Mouse (Mus musculus) MEL (cell line): ENCODE measurements around the gene Phf21b. TPM values are rescaled to one million over a fixed set of nuclear protein-coding genes. Genes with fewer than 3 reads are reported as not detected.
A peak's percentile ranks its signal among the peaks of the same experiment; 100 is the strongest.

Experiments used
- DNase-seq: peaks from one replicate; pipeline ENCODE4 v3.0.0; 2011; ENCODE audit warnings: low read depth, low spot score
- H3K27ac ChIP-seq: 2 replicates; pipeline ENCODE4 v1.5.1; 2012; ENCODE audit warnings: low read depth, mild to moderate bottlenecking, control low read depth, low read length, moderate library complexity; ENCODE audit not compliant: control insufficient read depth
- H3K27me3 ChIP-seq, 2 experiments: fragments of 150-350 bp in 1 of 2; sonication (generic) in 1 of 2; 2 replicates each; pipeline ENCODE4 v1.6.1; 2012; ENCODE audit warnings: low read length in 2 of 2, mild to moderate bottlenecking in 2 of 2, improper control_type of control experiment in 1 of 2, moderate library complexity in 1 of 2; ENCODE audit not compliant: insufficient read depth in 2 of 2, control insufficient read depth in 1 of 2
- H3K36me3 ChIP-seq, 2 experiments: 2 replicates each; pipeline ENCODE4 v1.6.1; 2012 to 2014; ENCODE audit warnings: low read length in 2 of 2, improper control_type of control experiment in 1 of 2, inconsistent platforms in 1 of 2, mild to moderate bottlenecking in 1 of 2; ENCODE audit not compliant: insufficient read depth in 2 of 2, control insufficient read depth in 1 of 2
- H3K4me1 ChIP-seq, 2 experiments: fragments of 150-350 bp in 1 of 2; sonication (generic) in 1 of 2; 2 replicates each; pipeline ENCODE4 v1.6.1; 2012; ENCODE audit warnings: low read length in 2 of 2, improper control_type of control experiment in 1 of 2, mild to moderate bottlenecking in 1 of 2; ENCODE audit not compliant: insufficient read depth in 2 of 2, control insufficient read depth in 1 of 2
- H3K4me3 ChIP-seq, 2 experiments: fragments of 150-350 bp in 1 of 2; sonication (generic) in 1 of 2; 2 replicates each; pipeline ENCODE4 v1.5.1; 2012; ENCODE audit warnings: low read depth in 2 of 2, low read length in 2 of 2, mild to moderate bottlenecking in 2 of 2, moderate library complexity in 2 of 2, control low read depth in 1 of 2, improper control_type of control experiment in 1 of 2; ENCODE audit not compliant: control insufficient read depth in 1 of 2, insufficient read depth in 1 of 2
- H3K79me2 ChIP-seq: 2 replicates; pipeline ENCODE4 v1.6.1; 2012; ENCODE audit warnings: mild to moderate bottlenecking, low read length, moderate library complexity; ENCODE audit not compliant: control insufficient read depth, poor library complexity, insufficient read depth
- H3K9ac ChIP-seq: 2 replicates; pipeline ENCODE4 v1.6.1; 2012; ENCODE audit warnings: low read depth, mild to moderate bottlenecking, control low read depth, low read length, moderate library complexity; ENCODE audit not compliant: control insufficient read depth, poor library complexity, severe bottlenecking
- H3K9me3 ChIP-seq: fragments of 150-350 bp; sonication (generic); replicated peaks from 2 replicates; pipeline ENCODE4 v1.6.1; 2012; ENCODE audit warnings: mild to moderate bottlenecking, low read length, improper control_type of control experiment, moderate library complexity; ENCODE audit not compliant: insufficient read depth
- CTCF ChIP-seq, 3 experiments: IDR thresholded peaks in 2 of 3; conservative IDR thresholded peaks in 1 of 3; 2 replicates each; pipeline ENCODE4 v1.5.1; 2011 to 2012; ENCODE audit warnings: low read length in 3 of 3, low read depth in 2 of 3, mild to moderate bottlenecking in 2 of 3, improper control_type of control experiment in 1 of 3, inconsistent platforms in 1 of 3, mixed read lengths in 1 of 3, moderate library complexity in 1 of 3; ENCODE audit not compliant: control insufficient read depth in 1 of 3, insufficient read depth in 1 of 3, poor library complexity in 1 of 3, severe bottlenecking in 1 of 3
- E2F4 ChIP-seq: IDR thresholded peaks from 2 replicates; pipeline ENCODE4 v1.6.1; 2011; ENCODE audit warnings: low read depth, low read length, improper control_type of control experiment, borderline replicate concordance
- EP300 ChIP-seq, 2 experiments: IDR thresholded peaks; 2 replicates each; pipeline ENCODE4 v1.6.1; 2011; ENCODE audit warnings: improper control_type of control experiment in 2 of 2, low read length in 2 of 2, low read depth in 1 of 2, mild to moderate bottlenecking in 1 of 2
- ETS1 ChIP-seq: IDR thresholded peaks from 2 replicates; pipeline ENCODE4 v1.6.1; 2012; ENCODE audit warnings: low read depth, mild to moderate bottlenecking, inconsistent platforms, low read length, improper control_type of control experiment, moderate library complexity
- GABPA ChIP-seq: IDR thresholded peaks from 2 replicates; pipeline ENCODE4 v1.6.1; 2012; ENCODE audit warnings: low read depth, mild to moderate bottlenecking, inconsistent platforms, low read length, improper control_type of control experiment, moderate library complexity
- GATA1 ChIP-seq: IDR thresholded peaks from 2 replicates; pipeline ENCODE4 v1.6.1; 2011; ENCODE audit warnings: low read depth, low read length, improper control_type of control experiment
- JUND ChIP-seq: IDR thresholded peaks from 2 replicates; pipeline ENCODE4 v1.6.1; 2011; ENCODE audit warnings: low read depth, mild to moderate bottlenecking, improper control_type of control experiment, low read length
- KAT2A ChIP-seq: conservative IDR thresholded peaks from 2 replicates; pipeline ENCODE4 v1.6.1; 2012; ENCODE audit warnings: low read depth, low read length, improper control_type of control experiment, inconsistent platforms
- MAFK ChIP-seq: IDR thresholded peaks from 2 replicates; pipeline ENCODE4 v1.6.1; 2011; ENCODE audit warnings: low read depth, mild to moderate bottlenecking, low read length, improper control_type of control experiment, borderline replicate concordance
- MAZ ChIP-seq: IDR thresholded peaks from 2 replicates; pipeline ENCODE4 v1.6.1; 2012; ENCODE audit warnings: low read depth, mild to moderate bottlenecking, inconsistent platforms, low read length, improper control_type of control experiment
- MEF2A ChIP-seq: IDR thresholded peaks from 2 replicates; pipeline ENCODE4 v1.6.1; 2014; ENCODE audit warnings: low read depth, mild to moderate bottlenecking, inconsistent platforms, low read length, improper control_type of control experiment; ENCODE audit not compliant: poor library complexity, insufficient replicate concordance, severe bottlenecking; ENCODE audit errors: extremely low read depth
- MYC ChIP-seq: IDR thresholded peaks from 2 replicates; pipeline ENCODE4 v1.6.1; 2011; ENCODE audit warnings: low read depth, mild to moderate bottlenecking, low read length, improper control_type of control experiment, moderate library complexity
- POLR2A ChIP-seq, 2 experiments: IDR thresholded peaks; 2 replicates each; pipeline ENCODE4 v1.6.1; 2011 to 2012; ENCODE audit warnings: low read length in 2 of 2, mild to moderate bottlenecking in 2 of 2, control low read depth in 1 of 2, improper control_type of control experiment in 1 of 2, low read depth in 1 of 2, moderate library complexity in 1 of 2; ENCODE audit not compliant: control insufficient read depth in 1 of 2, insufficient read depth in 1 of 2, poor library complexity in 1 of 2
- RAD21 ChIP-seq: IDR thresholded peaks from 2 replicates; pipeline ENCODE4 v1.6.1; 2011; ENCODE audit warnings: mild to moderate bottlenecking, low read depth, low read length, improper control_type of control experiment
- SMC3 ChIP-seq: IDR thresholded peaks from 2 replicates; pipeline ENCODE4 v1.6.1; 2011; ENCODE audit warnings: low read depth, low read length, improper control_type of control experiment
- TBP ChIP-seq: IDR thresholded peaks from 2 replicates; pipeline ENCODE4 v1.8.0; 2011; ENCODE audit warnings: low read depth, low read length, improper control_type of control experiment
- TCF12 ChIP-seq: IDR thresholded peaks from 2 replicates; pipeline ENCODE4 v1.6.1; 2014; ENCODE audit warnings: low read depth, mild to moderate bottlenecking, inconsistent platforms, low read length, improper control_type of control experiment, moderate library complexity
- USF2 ChIP-seq, 2 experiments: IDR thresholded peaks; 2 replicates each; pipeline ENCODE4 v1.6.1; 2011 to 2012; ENCODE audit warnings: improper control_type of control experiment in 2 of 2, low read length in 2 of 2, borderline replicate concordance in 1 of 2, inconsistent platforms in 1 of 2, low read depth in 1 of 2, mild to moderate bottlenecking in 1 of 2; ENCODE audit not compliant: insufficient read depth in 1 of 2
- ZC3H11A ChIP-seq: IDR thresholded peaks from 2 replicates; pipeline ENCODE4 v1.6.1; 2012; ENCODE audit warnings: low read depth, mild to moderate bottlenecking, inconsistent platforms, low read length, improper control_type of control experiment
- ZKSCAN1 ChIP-seq: IDR thresholded peaks from 2 replicates; pipeline ENCODE4 v1.6.1; 2012; ENCODE audit warnings: low read depth, mild to moderate bottlenecking, inconsistent platforms, low read length, improper control_type of control experiment, moderate library complexity
- ZNF384 ChIP-seq: IDR thresholded peaks from 2 replicates; pipeline ENCODE4 v1.6.1; 2012; ENCODE audit warnings: low read depth, mild to moderate bottlenecking, inconsistent platforms, low read length, improper control_type of control experiment
- polyA plus RNA-seq, 2 experiments: library from polyadenylated mRNA; stranded (reverse) in 1 of 2; unstranded in 1 of 2; fragments of >175 nt in 1 of 2; fragments of >200 nt in 1 of 2; gene quantifications; 2 replicates each; pipeline versions ENCODE4 v1.2.1 to v1.2.4; 2012; ENCODE audit warnings: low replicate concordance in 2 of 2, low read depth in 1 of 2; ENCODE audit not compliant: insufficient read length in 2 of 2, insufficient read depth in 1 of 2, missing spikeins in 1 of 2
- total RNA-seq: library from RNA; depleted of rRNA; stranded (reverse); fragments of 300-350 nt; gene quantifications from 2 replicates; pipeline ENCODE4 v1.2.3, GENCODE M21; 2012

The Phf21b gene
- total and polyA plus RNA-seq, 3 experiments = 4.7 to 14.7 TPM; not detected in 1

GRCm38 (mm10) chr15:84762712-84763422, 93.0 kb downstream of the Phf21b start:
- TF ChIP-seq MAFK = no peak
- TF ChIP-seq GATA1 = no peak
- TF ChIP-seq E2F4 = no peak
- no peak for TF ChIP-seq TBP
- no peak for TF ChIP-seq TCF12
- no peak for TF ChIP-seq KAT2A
- TF ChIP-seq ZC3H11A = no peak
- TF ChIP-seq EP300 (IDR thresholded peaks at IDR 0.05; ENCODE audit: low read depth in 1 of 2, low read length in 2 of 2) = no peak
- no peak for TF ChIP-seq ZNF384
- TF ChIP-seq ZKSCAN1 = no peak
- TF ChIP-seq MEF2A = no peak
- no peak for TF ChIP-seq CTCF (IDR thresholded peaks at IDR 0.05 in 2 of 3, conservative IDR thresholded peaks at IDR 0.05 in 1 of 3; ENCODE audit: control insufficient read depth in 1 of 3, insufficient read depth in 1 of 3, low read depth in 2 of 3, low read length in 3 of 3, poor library complexity in 1 of 3, severe bottlenecking in 1 of 3)
- TF ChIP-seq USF2 (IDR thresholded peaks at IDR 0.05; ENCODE audit: borderline replicate concordance in 1 of 2, insufficient read depth in 1 of 2, low read depth in 1 of 2, low read length in 2 of 2) = no peak
- DNase-seq = no peak
- Histone ChIP-seq H3K9ac (no peak overlapping the region), H3K4me1 (no peaks in the 10 kb centered on the region), H3K9me3 (no peaks in the 10 kb centered on the region), H3K27me3 (no peaks in the 10 kb centered on the region), H3K4me3 (no peak overlapping the region), H3K79me2 (no peaks in the 10 kb centered on the region), H3K36me3 (no peaks in the 10 kb centered on the region), H3K27ac (no peak overlapping the region)

- H3K27ac ChIP-seq = no peak overlapping the region
- no peak overlapping the region for H3K4me3 ChIP-seq
- no peaks in the 10 kb centered on the region for H3K4me1 ChIP-seq
- no peaks in the 10 kb centered on the region for H3K79me2 ChIP-seq
- no peak overlapping the region for H3K9ac ChIP-seq
- H3K36me3 ChIP-seq = no peaks in the 10 kb centered on the region
- TF ChIP-seq SMC3 = peak; percentile 71
- TF ChIP-seq JUND = no peak
- no peak for TF ChIP-seq MEF2A
- TF ChIP-seq RAD21 = peak; percentile 64
- TF ChIP-seq GABPA = no peak
- 0 out of 2 replicates have a peak, but pooled peaks have one; percentile 21 for TF ChIP-seq MAZ
- TF ChIP-seq ZNF384 = no peak
- TF ChIP-seq MYC = no peak
- TF ChIP-seq POLR2A (IDR thresholded peaks at IDR 0.05; ENCODE audit: control insufficient read depth in 1 of 2, insufficient read depth in 1 of 2, low read depth in 1 of 2, low read length in 2 of 2, poor library complexity in 1 of 2) = no peak
- no peak for TF ChIP-seq KAT2A
- no peak for TF ChIP-seq EP300 (IDR thresholded peaks at IDR 0.05; ENCODE audit: low read depth in 1 of 2, low read length in 2 of 2)
- no peak for TF ChIP-seq ETS1
- TF ChIP-seq ZC3H11A = peak; percentile 46
- peak; percentile 79 to 93 (median 92) for TF ChIP-seq CTCF (IDR thresholded peaks at IDR 0.05 in 2 of 3, conservative IDR thresholded peaks at IDR 0.05 in 1 of 3; ENCODE audit: control insufficient read depth in 1 of 3, insufficient read depth in 1 of 3, low read depth in 2 of 3, low read length in 3 of 3, poor library complexity in 1 of 3, severe bottlenecking in 1 of 3)
- TF ChIP-seq, all 39 proteins: peak for 5
- H3K9me3 ChIP-seq = no peaks in the 10 kb centered on the region
- no peaks in the 10 kb centered on the region; a peak in 1 of 4 replicates for H3K27me3 ChIP-seq
- DNase-seq = peak; percentile 58
Observed at GRCm38 (mm10) chr15:84758493-84758892, 97.4 kb downstream of the Phf21b start.
